Mouse (Mus musculus): ENCODE results near the gene Dio2.

Gene Dio2

GRCm38 (mm10) chr12:90738388-90739223 is at the start of gene Dio2:
TSS of gene Dio2 (minus strand) at chr12:90738438.
- no peak for DNase-seq

DNA sequence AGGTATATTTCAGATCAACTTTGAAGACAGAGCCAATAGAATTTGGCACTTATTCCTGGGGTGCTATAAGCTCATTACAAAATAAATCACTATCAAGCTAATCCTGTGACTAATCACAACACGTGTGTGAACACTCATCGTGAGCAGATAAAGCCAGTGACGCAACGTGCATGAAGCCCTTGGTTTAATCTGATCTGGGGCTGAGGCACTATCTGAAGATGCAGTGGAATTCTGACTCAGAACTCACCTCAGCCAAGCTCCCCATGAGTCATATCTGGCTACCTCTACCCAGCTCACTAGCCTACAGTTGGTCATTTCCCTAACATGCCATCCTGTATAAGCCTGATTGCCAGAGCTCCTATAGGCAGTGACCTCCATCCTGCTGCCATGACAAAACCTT is 43.2 kb upstream of the Dio2 start:
- DNase-seq = no peak

GRCm38 (mm10) chr12:90744752-90745151 is 6.5 kb upstream of the Dio2 start:
- no peak for DNase-seq

- no peak for DNase-seq
Measured at GRCm38 (mm10) chr12:90743633-90744032, 5.4 kb upstream of the Dio2 start.

- DNase-seq = peak; percentile 57
Measured at GRCm38 (mm10) chr12:90740468-90740867, 2.2 kb upstream of the Dio2 start.

GRCm38 (mm10) chr12:90737932-90738331 is 306 bp downstream of the Dio2 start:
- DNase-seq = no peak

DNA sequence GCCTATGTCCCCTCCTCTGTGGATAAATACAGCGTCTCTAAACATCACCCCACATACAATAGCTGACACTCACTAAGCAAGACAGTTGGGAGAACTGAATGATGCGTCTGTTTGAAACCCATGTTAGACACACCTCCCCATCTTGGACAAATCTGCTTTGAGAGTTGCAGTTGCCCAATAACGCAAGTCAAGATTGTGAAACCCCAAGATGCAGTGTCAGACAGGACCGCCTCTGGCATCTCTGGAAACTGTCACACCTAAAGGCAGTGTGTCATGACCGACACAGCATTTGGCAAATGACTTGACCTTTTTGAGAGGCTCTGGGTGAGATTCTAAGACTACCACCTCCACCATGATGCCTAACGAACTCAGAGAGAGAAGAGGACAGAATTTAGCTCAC is 2.8 kb downstream of the Dio2 start:
- DNase-seq = no peak

DNA sequence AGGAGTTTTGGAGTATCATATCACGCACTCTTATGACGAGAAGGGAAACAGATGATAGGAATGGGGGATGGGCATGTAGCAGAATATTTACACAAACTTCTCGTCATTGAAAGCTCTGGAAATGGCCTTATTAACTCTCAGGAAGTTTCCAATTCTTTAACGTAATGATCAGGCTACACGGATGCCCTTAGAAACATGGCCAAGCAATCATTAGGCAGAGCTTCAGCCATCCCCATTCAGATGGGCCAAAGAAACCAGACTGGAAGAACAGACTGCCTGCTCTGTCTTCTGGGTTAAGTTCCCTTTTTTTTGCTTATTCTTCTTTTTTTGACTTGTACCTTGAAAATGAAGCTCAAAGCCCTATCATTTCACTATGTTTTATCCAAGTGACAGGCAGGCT is 3.7 kb downstream of the Dio2 start:
- DNase-seq = no peak

DNA sequence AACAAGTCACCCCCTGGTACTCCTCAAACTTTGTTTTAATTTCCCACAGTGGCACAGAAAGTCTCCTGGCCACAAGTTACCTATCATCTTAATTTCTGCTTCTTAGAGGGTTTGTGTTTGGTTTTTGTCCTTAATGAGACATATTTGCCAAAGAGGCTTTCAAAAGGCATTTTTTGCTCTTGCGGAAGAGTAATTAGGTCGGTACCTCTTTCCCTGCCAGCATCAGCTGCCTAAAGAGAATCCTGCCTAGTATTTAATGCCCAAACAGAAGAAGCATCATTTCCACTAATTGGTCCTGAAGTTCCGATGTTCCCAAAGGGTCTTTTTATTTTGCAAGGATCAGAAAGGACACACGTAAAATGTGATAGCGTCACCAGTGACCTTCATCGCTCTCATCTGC is 4.5 kb downstream of the Dio2 start:
- no peak for DNase-seq

DNA sequence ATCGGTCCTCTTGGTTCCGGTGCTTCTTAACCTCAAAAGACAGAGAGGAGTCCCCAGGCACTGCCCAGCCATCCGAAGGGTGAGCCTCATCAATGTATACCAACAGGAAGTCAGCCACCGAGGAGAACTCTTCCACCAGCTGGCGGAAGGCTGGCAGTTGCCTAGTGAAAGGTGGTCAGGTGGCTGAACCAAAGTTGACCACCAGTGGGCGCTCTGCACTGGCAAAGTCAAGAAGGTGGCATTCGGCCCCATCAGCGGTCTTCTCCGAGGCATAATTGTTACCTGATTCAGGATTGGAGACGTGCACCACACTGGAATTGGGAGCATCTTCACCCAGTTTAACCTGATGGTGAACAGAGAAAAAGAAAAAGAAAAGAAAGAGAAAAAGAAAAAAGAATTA is 8.6 kb downstream of the Dio2 start:
- peak; percentile 43 for DNase-seq

GRCm38 (mm10) chr12:90725107-90725506 is 13.1 kb downstream of the Dio2 start:
- DNase-seq = peak; percentile 12

DNA sequence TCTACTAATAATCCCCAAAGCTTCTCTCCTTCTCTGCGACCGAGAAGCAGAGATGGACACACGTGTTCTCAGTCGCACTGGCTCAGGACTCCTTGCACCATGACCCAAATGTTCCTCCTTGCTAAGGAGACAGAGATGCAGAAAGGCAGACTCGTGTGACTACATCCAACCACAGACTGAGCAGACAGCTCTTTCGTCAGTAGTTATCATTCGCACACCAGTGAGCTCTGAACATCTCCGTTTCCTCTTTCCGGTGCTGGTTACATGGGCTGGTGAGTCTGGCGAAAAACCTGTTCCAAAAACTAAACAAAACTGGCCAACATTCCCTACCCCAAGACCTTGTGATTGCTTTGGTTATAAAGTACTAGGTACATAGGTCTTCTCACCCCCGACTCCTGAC is 13.6 kb downstream of the Dio2 start:
- peak; percentile 23 for DNase-seq

GRCm38 (mm10) chr12:90694135-90694534 is 44.1 kb downstream of the Dio2 start:
- DNase-seq = no peak
